Mouse (Mus musculus) cerebellum, adult 18-20 months (tissue): ENCODE measurements at regions not wholly inside any gene's neighbourhood (a gene's known extent, or its start where the extent isn't known, plus 50 kb on each side); places are given as distances from the start of the nearest gene placed in this dataset.

Source experiments
- DNase-seq, 2 experiments: peaks; one replicate each; pipeline ENCODE4 v3.0.0; 2021

DNA sequence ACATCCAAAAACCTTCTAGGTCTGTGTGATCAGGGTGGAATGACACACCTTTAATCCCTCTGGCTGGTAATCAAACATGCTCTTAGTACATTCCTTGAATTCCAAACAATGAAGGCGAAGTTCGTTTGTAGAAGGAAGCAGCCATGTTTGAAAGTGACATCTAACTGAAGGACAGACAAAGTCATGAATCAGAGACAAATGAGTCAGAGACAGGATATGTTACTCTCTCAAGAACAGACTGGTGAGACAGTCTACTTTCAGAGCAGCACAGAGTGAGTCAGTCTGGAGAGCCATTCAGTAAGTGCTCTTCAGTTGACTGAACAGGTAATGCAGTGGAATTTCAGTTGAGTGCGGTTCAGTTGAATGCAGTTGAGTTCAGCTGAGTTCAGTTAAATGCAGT is 150.4 kb downstream of the Cpe start:
- DNase-seq = no peak

DNA sequence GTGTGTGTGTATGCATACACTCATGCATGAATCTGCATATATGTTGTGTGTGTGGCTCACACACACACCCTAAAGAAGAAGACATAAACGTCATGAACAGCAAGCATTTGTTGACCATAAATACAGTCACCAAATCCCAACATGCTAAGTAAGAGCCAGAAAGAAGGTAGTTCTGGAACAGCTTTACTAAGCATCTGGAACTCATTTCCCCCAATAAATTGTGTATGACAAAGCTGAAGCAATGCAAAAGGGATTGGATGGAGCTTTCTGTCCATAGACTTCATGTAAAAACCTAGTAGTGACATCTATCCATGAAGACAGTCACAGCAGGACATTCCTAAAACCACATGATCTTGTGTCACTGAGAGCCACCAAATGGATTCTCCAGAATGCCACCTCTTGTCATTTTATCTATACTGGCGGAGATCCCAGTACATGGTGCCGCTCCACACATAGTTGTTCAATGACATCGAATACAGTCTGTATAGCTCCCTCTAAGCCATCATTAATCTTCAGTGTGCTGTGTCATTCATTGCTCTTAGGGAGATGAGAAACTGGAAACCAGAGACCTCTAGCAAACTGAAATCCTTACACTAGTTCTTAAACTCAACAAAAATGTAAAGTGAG is 152.9 kb downstream of the Cpe start:
- DNase-seq = no peak

DNA sequence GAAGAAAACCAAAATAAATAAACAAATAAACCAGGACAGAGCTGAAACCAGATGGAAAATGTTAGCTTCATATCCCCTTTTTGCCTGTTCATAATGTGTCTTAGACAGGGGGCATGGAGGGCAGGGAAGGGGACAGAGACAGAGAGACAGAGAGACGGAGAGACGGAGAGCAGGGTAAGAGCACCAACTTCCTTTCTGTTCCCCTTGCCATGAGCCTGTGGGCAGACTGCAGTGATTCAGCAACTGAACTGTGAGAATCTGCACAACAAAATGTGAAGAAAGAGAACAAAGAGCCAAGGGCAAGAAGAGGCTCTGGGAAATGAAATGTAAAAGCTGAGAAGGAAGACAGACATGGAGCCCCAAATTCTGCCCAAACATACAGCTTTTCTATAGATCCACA is 161.1 kb downstream of the Cpe start:
- no peak for DNase-seq

DNA sequence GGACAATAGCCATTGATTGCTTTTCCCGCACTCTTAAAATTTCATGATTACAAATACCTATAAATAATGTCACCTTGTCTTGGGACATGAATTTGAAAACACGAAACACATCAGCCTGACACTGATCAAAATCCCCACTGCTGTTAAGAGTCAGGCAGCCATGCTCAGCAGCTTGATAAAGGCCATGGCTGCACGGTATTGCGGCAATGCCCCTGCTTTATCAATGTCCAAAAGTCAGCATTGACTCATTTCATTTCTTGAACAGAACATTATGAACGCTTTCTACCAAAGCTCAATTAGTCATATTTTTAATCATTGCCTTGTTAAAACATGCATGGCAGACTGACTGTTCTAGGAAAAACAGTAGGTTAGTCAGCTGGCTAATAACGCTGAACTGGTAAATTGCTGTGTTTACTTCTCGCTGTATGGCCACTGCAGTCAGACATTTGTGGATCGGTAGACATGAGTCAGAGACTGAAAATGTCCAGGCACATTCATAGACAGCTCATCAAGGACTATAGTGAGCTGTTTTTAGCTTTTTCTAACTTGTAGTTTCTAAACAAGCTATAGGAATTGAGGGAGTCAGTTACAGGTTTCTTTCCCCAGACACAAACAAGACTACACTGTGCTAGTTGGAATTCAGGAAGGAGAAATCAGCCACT is 170.3 kb downstream of the Cpe start:
- no peak for DNase-seq

DNA sequence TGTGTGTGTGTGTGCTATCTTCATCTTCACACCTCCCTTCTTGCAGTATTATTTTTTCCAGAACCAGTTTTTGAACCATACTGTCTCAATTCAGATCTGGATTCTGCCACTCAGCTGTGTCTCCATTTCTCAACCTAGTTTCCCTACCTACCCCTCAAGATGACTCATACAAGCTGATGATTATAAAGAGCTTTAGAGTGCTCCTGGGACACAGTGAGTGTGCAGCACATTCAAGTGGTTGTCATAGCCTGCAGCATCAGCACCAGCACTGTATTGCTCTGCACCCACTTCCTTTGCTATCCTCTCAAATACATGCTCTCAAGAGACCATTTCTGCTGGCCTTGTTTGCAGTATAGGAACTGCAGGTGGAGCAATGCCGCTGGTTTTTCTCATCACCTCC is 173.2 kb downstream of the Cpe start:
- DNase-seq = no peak

DNA sequence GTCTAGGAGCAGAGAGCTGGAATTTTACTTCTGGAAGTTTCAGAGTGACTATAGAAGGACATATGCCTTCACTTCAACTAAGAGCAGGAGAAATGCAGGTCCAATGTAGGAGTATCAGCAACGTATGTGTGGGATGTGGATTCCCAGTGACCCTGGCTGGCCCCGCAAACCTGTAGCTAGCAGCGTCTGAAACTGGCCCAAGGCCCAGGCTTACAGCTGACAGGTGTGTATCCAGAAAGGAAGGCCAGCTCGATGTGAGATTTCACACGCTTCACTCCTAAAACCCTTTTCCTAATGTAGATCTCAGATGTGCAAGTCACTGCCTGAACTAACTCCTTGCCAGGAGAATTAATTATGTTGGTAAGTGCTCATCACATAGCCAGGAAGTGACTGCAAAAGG is 176.9 kb downstream of the Cpe start:
- no peak for DNase-seq

DNA sequence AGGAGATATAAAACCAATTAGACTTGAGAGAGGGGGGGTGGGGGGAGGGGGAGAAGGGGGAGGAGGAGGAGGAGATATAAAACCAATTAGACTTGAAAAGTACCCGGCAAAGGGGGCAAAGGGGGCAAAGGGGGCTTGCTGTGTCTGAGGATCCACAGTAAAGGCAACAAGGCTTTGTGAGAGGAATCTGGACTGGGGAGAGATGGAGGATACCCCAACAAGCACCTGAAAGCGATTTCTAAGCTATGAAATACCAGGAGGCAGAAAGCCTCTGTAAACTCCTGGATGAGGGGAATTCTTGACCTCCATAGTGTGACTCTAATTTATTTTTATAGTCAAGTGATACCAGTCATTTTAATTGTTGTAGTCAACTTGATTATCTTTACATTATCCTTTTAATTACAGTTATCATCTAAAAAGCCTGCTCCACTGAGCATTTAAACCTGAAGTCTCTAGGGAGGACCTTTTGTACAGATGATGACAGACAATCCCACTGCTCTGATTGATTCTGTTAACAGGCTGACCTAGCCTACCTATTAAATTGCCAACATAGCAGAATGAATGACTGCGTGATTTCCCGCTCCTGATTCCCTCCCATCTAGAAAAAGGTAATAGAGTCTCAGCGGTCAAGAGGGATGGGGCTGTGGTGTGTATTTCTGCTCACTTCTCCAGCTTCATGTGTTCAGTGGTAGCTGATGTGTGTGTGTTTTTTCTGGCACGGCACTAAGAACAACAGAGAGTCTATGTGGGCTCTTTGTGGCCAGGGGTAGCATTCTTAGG is 195.4 kb downstream of the Cpe start:
- DNase-seq = no peak

DNA sequence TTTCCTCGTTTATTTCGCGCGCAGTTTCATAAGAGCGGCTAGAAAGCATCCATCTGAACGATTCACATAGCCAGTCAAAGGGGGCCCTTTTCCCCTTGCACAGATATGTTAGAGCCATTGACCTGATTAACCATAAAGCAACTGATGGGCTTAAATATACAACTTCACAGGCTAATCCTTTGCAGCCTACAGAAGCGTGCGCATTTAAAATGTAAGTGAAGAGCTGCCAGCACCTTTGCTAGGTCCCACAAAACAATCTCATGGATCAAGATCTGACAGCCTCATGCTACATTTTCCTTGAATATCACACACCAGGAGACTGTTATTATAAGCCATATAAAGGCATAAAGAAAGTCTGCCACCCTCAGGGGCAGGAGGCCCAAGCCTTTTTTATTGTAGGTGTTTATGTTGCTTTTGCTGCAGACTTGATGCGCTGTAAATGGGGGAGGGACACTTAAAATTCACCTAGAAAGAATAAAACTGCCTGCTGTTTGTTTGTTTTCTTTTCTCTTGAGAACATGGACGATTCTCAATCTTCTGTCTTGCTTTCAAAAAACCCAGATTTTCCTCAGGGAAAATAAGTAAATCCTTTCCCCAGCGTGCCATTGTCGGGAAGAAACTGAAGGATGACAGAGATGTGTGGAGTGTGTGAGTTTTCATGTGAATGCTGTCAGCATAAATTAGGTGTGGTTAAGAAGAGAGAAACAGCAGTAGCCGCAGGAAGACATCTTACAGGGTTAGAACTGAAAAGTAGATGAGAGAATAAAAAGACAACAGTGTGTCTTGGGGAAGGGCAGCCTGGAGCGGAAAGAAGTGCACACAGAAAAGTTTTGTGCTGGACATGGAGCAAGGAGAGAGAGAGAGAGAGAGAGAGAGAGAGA is 196.3 kb downstream of the Cpe start:
- no peak for DNase-seq

DNA sequence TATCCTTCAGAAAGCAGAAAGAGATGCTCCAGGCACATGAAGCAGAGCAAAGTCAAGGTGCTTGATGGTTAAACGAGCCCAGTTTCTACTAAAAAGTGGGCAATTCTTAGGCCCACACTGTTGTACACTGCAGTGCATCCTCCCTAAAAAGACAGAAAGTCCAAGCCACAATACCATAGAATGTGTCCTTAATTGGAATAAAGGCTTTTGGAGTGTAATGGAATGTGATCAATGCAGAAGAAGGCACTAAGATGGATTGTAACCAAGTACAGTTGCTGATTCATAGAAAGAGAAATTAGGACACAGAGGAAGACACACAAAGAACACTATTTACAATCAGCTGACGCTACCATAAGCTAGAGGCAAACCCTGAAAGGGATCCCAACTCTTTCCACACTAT is 201.3 kb downstream of the Cpe start:
- no peak for DNase-seq

DNA sequence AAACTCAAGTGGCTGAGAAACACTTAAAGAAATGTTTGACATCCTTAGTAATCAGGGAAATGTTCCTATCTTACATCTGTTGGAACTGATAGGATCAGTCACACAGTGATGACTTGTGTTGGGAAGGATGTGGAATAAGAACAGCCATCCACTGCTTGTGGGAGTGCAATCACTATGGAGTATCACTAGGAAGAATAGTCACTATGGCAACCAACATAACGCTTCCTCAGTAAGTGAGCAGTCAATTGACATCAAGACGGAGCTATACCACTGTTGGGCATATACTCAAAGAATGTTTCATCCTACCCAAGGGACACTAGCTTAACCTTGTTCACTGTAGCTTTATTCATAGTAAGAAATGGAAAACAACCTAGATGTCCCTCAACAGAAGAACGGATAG is 204.8 kb downstream of the Cpe start:
- DNase-seq = no peak

DNA sequence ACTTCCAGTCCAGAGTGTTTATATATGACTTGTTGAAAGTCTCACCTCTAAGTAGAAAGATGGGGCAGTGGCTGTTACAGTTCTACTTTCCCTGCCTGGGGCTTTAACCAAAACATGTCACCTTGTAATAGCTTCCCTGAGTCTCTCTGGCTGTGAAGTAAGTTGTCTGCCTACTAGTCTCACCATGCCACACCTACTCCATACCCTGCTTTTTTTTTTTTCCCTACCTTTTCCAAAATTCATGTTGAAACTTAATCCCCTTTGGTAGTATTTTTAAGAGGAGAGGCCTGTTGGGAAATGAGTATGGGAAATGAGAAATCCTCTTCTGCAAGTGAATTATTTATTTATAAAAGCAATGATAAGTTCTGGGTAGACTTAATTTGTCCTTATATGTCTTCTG is 219.6 kb downstream of the Cpe start:
- no peak for DNase-seq

DNA sequence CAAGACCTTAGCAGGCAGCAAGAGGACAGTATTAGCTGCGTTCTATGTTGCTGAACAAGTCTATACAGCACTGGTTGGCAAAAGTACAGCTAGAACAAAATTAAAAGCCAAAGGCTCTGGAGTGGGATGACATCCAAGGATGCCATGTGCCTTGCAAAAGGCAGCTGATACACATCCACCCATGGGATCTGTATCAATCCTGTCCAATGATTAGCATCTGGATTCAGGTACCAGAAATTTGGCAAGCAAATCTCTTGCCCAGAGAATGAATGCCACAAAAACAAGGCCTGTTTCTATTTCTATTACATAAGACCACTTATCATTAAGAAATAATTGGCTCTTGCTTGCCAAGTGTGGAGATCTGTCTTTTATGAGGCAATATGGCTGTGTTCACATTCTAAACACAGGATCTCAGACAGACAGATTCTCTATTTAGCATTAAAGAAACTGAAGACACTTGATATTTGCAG is 220.0 kb downstream of the Cpe start:
- no peak for DNase-seq

DNA sequence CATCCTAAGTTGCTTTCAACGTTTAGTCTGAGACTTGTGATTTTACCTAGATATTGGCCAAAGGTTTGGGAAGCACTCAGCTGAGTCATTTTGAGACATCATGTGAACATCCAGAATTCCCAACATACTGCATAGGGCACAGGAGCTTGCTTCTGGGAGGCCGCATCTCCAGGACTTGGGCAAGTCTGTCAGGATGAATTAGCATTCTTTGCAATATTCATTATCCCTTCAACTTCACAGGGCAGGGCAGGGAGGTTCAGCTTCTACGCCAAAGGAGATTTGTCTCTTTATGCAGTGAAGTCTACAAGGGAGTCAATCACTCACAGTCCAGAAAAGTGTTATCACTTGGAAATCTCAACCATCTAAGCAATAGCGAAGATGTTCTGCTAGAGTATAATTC is 231.7 kb downstream of the Cpe start:
- DNase-seq = no peak

DNA sequence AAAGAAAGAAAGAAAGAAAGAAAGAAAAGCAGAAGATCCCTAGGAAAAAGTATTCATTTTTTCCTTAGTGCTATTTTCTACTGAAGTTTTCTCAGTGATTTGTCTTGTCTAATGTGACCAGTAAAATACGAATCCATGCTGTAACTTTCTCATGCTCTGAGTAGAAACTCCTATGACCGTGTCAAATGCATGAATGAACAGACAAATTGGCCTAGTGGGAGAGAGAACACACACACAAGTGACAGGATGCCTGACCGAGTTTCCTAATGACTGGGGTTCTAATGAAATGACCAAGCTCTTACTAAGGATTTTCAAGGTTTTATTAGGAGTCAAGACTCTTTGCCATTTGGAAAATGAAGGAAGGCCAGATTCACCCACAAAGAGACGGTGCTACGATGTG is 235.9 kb downstream of the Cpe start:
- DNase-seq = no peak

DNA sequence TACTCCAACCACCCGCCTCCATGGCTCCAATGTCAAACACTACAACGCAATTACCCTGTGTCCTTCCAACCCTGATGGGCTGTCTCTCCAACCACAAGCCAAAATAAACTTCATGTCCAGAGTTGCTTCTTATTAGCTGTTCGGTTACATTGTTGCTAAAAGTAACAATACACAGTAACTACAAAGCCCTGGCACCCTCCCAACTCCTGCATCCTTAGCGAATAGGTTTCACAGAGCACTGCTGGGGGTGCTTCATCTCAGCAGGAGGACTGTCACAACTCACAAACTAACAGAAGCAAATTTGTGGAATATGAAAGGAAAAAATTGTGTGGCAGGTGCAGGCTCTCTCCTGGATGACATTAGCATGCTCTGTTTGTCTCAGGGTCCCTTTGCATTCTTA is 238.1 kb downstream of the Cpe start:
- DNase-seq = no peak

DNA sequence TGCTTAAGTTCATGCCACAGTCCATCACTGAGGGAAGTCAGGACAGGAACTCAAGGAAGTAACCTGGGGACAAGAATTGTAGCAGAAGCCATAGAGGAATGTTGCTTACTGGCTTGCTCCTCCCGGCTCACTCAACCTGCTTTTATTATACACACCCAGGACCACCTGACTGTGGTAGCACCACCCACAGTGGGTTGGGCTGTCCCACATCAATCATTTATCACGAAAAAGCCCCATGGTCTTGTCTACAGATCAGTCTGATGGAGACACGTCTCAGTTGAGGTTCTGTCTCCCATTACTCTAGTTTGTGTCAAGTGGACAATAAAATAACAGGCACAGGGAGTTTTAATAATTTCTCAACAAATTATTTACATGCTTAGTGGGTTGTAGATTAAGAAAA is 239.3 kb upstream of the Tll1 start:
- no peak for DNase-seq

DNA sequence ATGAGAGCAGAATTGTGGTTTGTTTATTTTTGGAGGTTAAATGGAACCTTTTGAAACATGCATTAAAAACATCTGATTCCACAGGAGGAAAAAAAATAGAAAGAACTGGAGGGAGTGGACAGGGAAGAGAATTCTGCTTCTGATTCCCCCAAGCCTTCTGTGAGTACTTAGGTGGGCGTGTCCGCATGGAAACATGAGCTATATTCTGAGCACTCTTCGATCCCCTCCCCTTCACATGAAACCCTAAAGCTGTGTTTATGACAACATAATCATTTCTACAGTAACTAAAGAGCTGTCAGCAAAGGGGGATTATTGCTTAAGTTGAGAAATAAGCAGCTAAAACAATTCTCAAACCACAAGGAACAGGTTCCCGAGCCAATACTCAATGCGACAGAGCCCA is 238.4 kb upstream of the Tll1 start:
- no peak for DNase-seq

DNA sequence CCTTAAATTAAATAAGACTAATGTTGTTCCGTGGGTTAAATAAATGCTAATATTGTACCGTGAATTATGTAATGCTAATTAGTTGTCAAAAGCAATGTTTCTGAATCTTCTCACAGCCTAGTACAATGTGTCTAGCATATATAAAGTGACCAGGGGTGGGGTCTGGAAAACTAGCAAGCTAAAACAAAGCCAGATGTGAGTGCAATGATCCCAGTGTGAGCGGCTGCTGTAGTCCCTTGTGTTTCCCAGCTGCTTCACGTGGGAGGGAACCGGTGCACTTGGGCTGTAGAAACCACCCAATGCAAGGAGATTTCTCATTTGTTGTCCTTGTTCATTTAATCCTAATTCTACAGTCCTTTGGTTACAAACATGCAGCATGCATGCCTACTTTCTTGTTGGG is 232.4 kb upstream of the Tll1 start:
- no peak for DNase-seq

DNA sequence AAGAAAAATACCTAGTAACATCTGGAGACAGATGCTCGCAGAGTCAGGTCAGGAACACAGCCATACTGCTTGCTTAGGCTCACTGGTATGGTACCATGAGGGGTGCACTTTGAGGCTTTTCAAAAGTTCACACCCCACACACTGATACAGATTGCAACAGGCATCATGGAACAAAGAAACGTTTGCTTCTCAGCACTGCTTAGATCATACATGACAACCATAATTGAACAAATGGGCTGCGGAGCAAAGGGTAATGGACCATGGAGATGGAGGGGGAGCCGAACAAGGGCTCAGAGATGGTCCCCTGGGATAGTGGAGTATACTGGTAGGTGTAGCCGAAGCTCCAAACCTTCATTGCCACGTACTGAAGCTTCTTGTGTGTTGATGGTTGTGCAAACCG is 228.6 kb upstream of the Tll1 start:
- DNase-seq = no peak

DNA sequence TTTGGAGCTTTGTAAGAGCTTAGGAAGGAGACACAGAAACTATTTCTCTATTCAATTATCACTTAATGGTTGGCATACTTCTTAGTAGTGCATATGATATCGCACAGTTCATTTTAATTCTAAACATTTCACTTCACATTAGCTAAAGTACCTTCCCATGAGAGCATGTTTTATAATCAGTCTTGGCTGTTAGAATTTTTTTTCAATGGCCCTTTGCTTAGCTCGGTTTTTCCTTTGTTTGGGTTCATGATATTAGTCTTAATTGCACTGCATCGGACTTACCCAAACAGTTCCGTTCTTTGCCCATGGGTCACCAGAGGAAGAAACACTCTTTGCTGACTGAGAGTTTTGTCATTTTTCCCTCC is 216.8 kb upstream of the Tll1 start:
- no peak for DNase-seq

DNA sequence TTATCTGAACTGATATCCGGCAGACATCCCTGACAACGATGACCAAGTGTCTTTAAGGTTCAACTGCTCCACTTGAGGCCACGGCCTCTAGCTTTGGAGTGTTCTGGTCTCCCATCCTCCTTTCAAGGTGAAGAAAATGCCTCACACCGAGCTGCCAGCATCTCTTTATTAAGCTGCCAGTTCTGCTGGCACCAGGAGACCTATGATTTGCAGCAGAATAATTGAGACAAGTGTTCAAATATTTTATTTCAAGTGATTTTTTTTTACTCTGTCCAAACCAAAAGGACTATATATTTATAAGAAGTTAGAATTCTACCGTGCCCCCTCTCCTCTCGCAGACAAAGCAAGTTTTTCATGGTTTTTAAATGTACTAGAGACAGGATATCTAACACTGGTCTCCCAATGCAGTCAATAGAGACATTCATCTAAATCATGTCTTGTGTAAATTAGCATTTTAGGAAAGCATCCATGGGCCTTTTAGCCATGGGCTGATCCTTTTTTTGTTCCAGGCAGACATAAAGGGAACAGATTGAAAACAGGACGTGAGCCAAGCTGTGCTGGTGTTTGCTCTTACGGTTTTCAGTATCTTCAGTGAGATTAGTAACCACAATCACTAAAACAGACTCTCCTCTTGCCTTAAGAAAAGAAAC is 216.3 kb upstream of the Tll1 start:
- no peak for DNase-seq

DNA sequence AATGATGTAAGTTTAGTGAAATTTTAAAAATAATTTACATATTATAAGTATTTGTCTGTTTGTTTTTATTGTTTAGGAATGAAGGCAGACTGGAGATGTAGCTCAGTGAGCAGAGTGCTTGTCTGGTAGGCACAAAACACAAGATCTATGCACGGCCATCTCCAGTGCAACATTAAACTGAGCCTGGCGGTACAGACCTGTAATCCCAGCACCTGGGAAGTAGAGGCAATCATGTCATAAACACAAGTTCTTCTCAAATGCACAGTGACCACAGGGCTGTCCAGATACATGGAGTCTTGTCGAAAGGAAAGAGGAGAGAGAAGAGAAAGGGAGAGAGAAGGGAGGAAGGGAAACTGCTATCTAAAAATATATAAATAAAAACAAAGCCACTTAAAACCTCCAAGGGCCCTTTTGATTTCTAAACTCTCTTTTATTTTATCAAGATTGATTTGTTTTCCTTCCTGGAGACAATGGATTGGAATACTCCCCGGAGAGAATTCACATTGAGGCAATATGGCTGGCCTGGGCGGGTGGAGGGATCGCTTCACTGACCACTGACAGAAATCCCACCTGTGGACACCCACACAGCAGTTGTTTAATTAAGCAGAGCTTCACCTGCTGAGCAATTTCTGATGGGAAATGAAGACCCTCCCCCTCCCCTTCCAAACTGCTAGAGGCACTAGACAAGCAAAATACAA is 215.6 kb upstream of the Tll1 start:
- no peak for DNase-seq
